Mouse (Mus musculus): ENCODE measurements around the gene Cd274. TPM values are rescaled to one million over a fixed set of nuclear protein-coding genes. Genes with fewer than 3 reads are reported as not detected.

The Cd274 gene
- polyA plus RNA-seq, 1 experiment = 0.25 TPM

- H3K4me3 ChIP-seq = no peak overlapping the region
- no peaks in the 10 kb centered on the region for H3K36me3 ChIP-seq (ENCODE audit: control insufficient read depth, insufficient read depth)
- TF ChIP-seq TCF3 (IDR thresholded peaks at IDR 0.05; ENCODE audit: insufficient read length, low read depth) = no peak
- TF ChIP-seq CEBPB (IDR thresholded peaks at IDR 0.05; ENCODE audit: insufficient read depth, poor library complexity, severe bottlenecking) = no peak
- no peak for TF ChIP-seq SRF (IDR thresholded peaks at IDR 0.05; ENCODE audit: control insufficient read depth, insufficient read length, low read depth)
- no peak for TF ChIP-seq POLR2AphosphoS2 (IDR thresholded peaks at IDR 0.05; ENCODE audit: insufficient read length, low read depth)
- no peak for TF ChIP-seq USF1 (IDR thresholded peaks at IDR 0.05; ENCODE audit: low read depth)
- TF ChIP-seq REST (IDR thresholded peaks at IDR 0.05; ENCODE audit: insufficient read depth, insufficient read length) = no peak
- TF ChIP-seq MYOG (IDR thresholded peaks at IDR 0.05; ENCODE audit: control insufficient read depth in 1 of 3, insufficient read depth in 1 of 3, insufficient read length in 2 of 3, low read depth in 2 of 3) = no peak
- no peak for TF ChIP-seq TCF12 (IDR thresholded peaks at IDR 0.05; ENCODE audit: insufficient read depth, poor library complexity, severe bottlenecking)
- no peak for TF ChIP-seq MYOD1 (IDR thresholded peaks at IDR 0.05; ENCODE audit: control insufficient read depth in 1 of 3, insufficient read length in 2 of 3, low read depth in 2 of 3)
- no peak for TF ChIP-seq E2F4 (IDR thresholded peaks at IDR 0.05; ENCODE audit: insufficient read depth)
- TF ChIP-seq POLR2A (IDR thresholded peaks at IDR 0.05; ENCODE audit: insufficient read length, low read depth) = no peak
- no peak for TF ChIP-seq MAX (IDR thresholded peaks at IDR 0.05; ENCODE audit: low read depth)
- peaks cover 29% of the 10 kb centered on the region for H3K27me3 ChIP-seq (ENCODE audit: control insufficient read depth, insufficient read depth, insufficient read length)
- H3K79me2 ChIP-seq (ENCODE audit: control insufficient read depth, insufficient read depth) = no peaks in the 10 kb centered on the region
- H3K4me2 ChIP-seq (ENCODE audit: low read depth) = no peak overlapping the region
- no peak overlapping the region for H3ac ChIP-seq (ENCODE audit: control insufficient read depth, insufficient read length)
Measured at GRCm38 (mm10) chr19:29430953-29431352, 63.7 kb downstream of the Cd274 start.

- Histone ChIP-seq H3K4me2 (ENCODE audit: low read depth) (no peak overlapping the region), H3K36me3 (ENCODE audit: control insufficient read depth, insufficient read depth) (no peaks in the 10 kb centered on the region), H3K27me3 (ENCODE audit: control insufficient read depth, insufficient read depth, insufficient read length) (no peaks in the 10 kb centered on the region), H3K4me3 (no peak overlapping the region), H3ac (ENCODE audit: control insufficient read depth, insufficient read length) (no peak overlapping the region), H3K79me2 (ENCODE audit: control insufficient read depth, insufficient read depth) (no peaks in the 10 kb centered on the region)
- TF ChIP-seq REST (IDR thresholded peaks at IDR 0.05; ENCODE audit: insufficient read depth, insufficient read length) (no peak), CEBPB (IDR thresholded peaks at IDR 0.05; ENCODE audit: insufficient read depth, poor library complexity, severe bottlenecking) (no peak), E2F4 (IDR thresholded peaks at IDR 0.05; ENCODE audit: insufficient read depth) (no peak), POLR2AphosphoS2 (IDR thresholded peaks at IDR 0.05; ENCODE audit: insufficient read length, low read depth) (no peak), MAX (IDR thresholded peaks at IDR 0.05; ENCODE audit: low read depth) (no peak), TCF12 (IDR thresholded peaks at IDR 0.05; ENCODE audit: insufficient read depth, poor library complexity, severe bottlenecking) (no peak), POLR2A (IDR thresholded peaks at IDR 0.05; ENCODE audit: insufficient read length, low read depth) (no peak), MYOD1 (IDR thresholded peaks at IDR 0.05; ENCODE audit: control insufficient read depth in 1 of 3, insufficient read length in 2 of 3, low read depth in 2 of 3) (no peak), SRF (IDR thresholded peaks at IDR 0.05; ENCODE audit: control insufficient read depth, insufficient read length, low read depth) (no peak), TCF3 (IDR thresholded peaks at IDR 0.05; ENCODE audit: insufficient read length, low read depth) (no peak)
Measured at GRCm38 (mm10) chr19:29436793-29437479, 69.7 kb downstream of the Cd274 start.

Other genes starting within 250 kb of the Cd274 start
- 3.3 TPM for gene Jak2, start 115.6 kb upstream of the Cd274 start, polyA plus RNA-seq (2012; fragmentation: generic; extraction: Trizol)
- 1.9 TPM for gene Insl6, start 42.1 kb upstream of the Cd274 start, polyA plus RNA-seq (2012; fragmentation: generic; extraction: Trizol)
- not detected for gene Rln1, start 32.8 kb upstream of the Cd274 start, polyA plus RNA-seq (2012; fragmentation: generic; extraction: Trizol)
- 25.1 TPM for gene Plgrkt, start 65 bp upstream of the Cd274 start, polyA plus RNA-seq (2012; fragmentation: generic; extraction: Trizol)
- not detected for gene Pdcd1lg2, start 43.5 kb downstream of the Cd274 start, polyA plus RNA-seq (2012; fragmentation: generic; extraction: Trizol)
- 7.2 TPM for gene Ric1, start 154.8 kb downstream of the Cd274 start, polyA plus RNA-seq (2012; fragmentation: generic; extraction: Trizol)